Mouse (Mus musculus) stomach, postnatal 0 days (tissue): ENCODE data around the gene Kcnj4. TPM values are rescaled to one million over a fixed set of nuclear protein-coding genes. Genes with fewer than 3 reads are reported as not detected.

Experiments
- ATAC-seq: fragments of 200-750 bp; cut with Nextera tagmentation; 2 replicates; pipeline ENCODE4 v1.8.0; 2017; ENCODE audit not compliant: low FRiP score, low TSS enrichment
- DNase-seq: peaks from one replicate; pipeline ENCODE4 v3.0.0-alpha.2; 2016; ENCODE audit warnings: low spot score
- H3K27ac ChIP-seq: fragments of 300-500 bp; sonication (generic); replicated peaks from 2 replicates; pipeline ENCODE4 v1.5.1; 2014; ENCODE audit warnings: mild to moderate bottlenecking, control low read depth
- H3K27me3 ChIP-seq: fragments of 300-500 bp; sonication (generic); 2 replicates; pipeline ENCODE4 v1.6.1; 2014; ENCODE audit warnings: low read length; ENCODE audit not compliant: control insufficient read depth, insufficient read depth
- H3K36me3 ChIP-seq: fragments of 300-500 bp; sonication (generic); 2 replicates; pipeline ENCODE4 v1.6.1; 2014; ENCODE audit warnings: low read length, mixed read lengths; ENCODE audit not compliant: control insufficient read depth, insufficient read depth
- H3K4me1 ChIP-seq: fragments of 300-500 bp; sonication (generic); replicated peaks from 2 replicates; pipeline ENCODE4 v1.6.1; 2014; ENCODE audit warnings: antibody characterized with exemption; ENCODE audit not compliant: control insufficient read depth, insufficient read depth
- H3K4me2 ChIP-seq: fragments of 300-500 bp; sonication (generic); replicated peaks from 2 replicates; pipeline ENCODE4 v1.6.1; 2014; ENCODE audit warnings: low read depth, mild to moderate bottlenecking, control low read depth, moderate library complexity
- H3K4me3 ChIP-seq: fragments of 300-500 bp; sonication (generic); 2 replicates; pipeline ENCODE4 v1.5.1; 2014; ENCODE audit warnings: low read depth, low read length, control low read depth
- H3K9ac ChIP-seq: fragments of 300-500 bp; sonication (generic); 2 replicates; pipeline ENCODE4 v1.6.1; 2014; ENCODE audit warnings: mild to moderate bottlenecking, low read length, control low read depth, mixed read lengths
- H3K9me3 ChIP-seq: fragments of 300-500 bp; sonication (generic); 2 replicates; pipeline ENCODE4 v1.6.1; 2016; ENCODE audit warnings: low read length; ENCODE audit not compliant: control insufficient read depth
- CTCF ChIP-seq: IDR thresholded peaks from 2 replicates; pipeline ENCODE4 v1.5.1; 2016; ENCODE audit warnings: antibody characterized with exemption, low read depth, mild to moderate bottlenecking, moderate library complexity
- EP300 ChIP-seq: optimal IDR thresholded peaks from 2 replicates; pipeline ENCODE3; 2016; ENCODE audit warnings: antibody characterized with exemption
- WGBS: fragments of 180-500 bp; shearing (Covaris S2); extraction: QIAGEN DNeasy Blood & Tissue Kit; methylation state at CpG from one replicate; pipeline ENCODE4 v1.1.7; 2014; 5-methylcytosine and 5-hydroxymethylcytosine counted together
- polyA plus RNA-seq: library from polyadenylated mRNA; unstranded; fragments of >200 nt; fragmentation: Nextera tagmentation; extraction: Ambion mirVana; gene quantifications from 2 replicates; pipeline ENCODE4 v1.2.1, GENCODE M21; 2015

The Kcnj4 gene
- polyA plus RNA-seq, 1 experiment from 2014 or later = not detected

DNA sequence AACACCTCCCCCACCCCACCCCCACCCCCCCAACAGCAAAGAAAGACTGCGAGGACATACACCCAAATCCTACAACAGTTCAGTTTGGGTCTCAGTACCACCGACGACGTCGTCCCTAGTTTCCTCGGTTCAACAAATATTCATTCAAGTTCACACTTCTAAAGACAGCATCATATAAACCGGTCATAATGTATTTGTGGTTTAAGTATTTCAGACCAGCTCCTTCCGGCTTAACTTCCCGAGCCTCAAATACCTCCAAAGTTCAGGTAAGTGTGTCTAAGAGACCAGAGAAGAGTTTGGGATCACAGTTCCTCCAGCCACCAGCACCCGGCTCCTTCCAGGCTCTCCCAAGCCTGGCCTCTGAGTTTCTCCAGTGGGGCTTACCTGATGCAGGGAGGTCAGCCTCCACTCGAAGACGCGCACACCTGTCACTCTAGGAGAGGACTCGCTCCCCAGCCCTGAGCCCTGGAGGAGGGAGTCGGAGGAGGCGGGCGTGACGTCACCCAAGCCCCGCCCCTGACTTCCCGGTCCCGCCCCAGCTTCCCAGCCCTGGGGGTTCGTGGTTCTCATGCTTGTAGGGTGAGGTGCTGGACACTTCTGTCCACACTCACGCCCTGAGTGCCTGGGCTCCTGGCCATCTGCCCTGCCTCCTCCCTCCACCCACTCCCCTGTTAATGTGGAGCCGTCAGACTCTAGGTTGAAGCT lies 49.8 kb downstream of the Kcnj4 start, which contains the start of gene Csnk1e:
TSS of gene Csnk1e (minus strand) at position 461 of the 705 bp plus-strand sequence.
- Histone ChIP-seq H3K9me3 (no peaks in the 10 kb centered on the region), H3K4me3 (peak within 1 kb of the TSS; percentile 30), H3K4me2 (peak within 1 kb of the TSS; percentile 66), H3K9ac (peak within 1 kb of the TSS; percentile 43), H3K27ac (peak within 1 kb of the TSS; percentile 13; the same call in 1 of the 2 replicates), H3K27me3 (no peaks in the 10 kb centered on the region), H3K36me3 (no peaks in the 10 kb centered on the region), H3K4me1 (0 out of 2 replicates have a peak, but pooled peaks cover 6% of the 10 kb centered on the region)
- 2% methylated on average over 24 of the region's 24 CpGs for WGBS
- peak; percentile 86 for ATAC-seq
- TF ChIP-seq EP300 = no peak
- TF ChIP-seq CTCF = no peak
- peak; percentile 88 for DNase-seq

DNA sequence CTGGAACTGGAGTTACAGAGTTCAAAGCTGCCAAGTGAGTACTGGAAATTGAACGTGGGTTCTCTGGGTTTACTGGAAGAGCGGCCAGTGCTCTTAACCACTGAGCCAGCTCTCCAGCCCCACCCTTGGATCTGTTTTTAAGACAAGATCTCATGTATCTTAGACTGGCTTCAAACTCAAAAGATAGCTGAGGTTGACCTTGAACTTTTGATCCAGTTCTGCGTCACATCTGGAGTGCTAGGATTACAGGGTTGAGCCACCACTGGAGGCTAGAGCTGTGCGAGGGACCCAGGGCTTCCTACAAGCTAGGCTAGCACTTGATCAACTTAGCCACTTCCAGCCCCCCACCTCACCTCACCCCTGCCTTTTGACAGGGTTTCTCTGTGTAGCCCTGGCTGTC lies 51.2 kb downstream of the Kcnj4 start:
- Histone ChIP-seq H3K27ac (no peak overlapping the region), H3K9me3 (no peaks in the 10 kb centered on the region), H3K27me3 (no peaks in the 10 kb centered on the region), H3K4me1 (0 out of 2 replicates have a peak, but pooled peaks cover 6% of the 10 kb centered on the region), H3K4me3 (no peak overlapping the region), H3K9ac (no peak overlapping the region), H3K4me2 (no peak overlapping the region), H3K36me3 (no peaks in the 10 kb centered on the region)
- TF ChIP-seq CTCF (no peak), EP300 (no peak)
- DNase-seq = no peak
- 75% methylated on average over 4 of the region's 4 CpGs for WGBS
- no peak for ATAC-seq

GRCm38 (mm10) chr15:79448041-79448440 lies 57.0 kb downstream of the Kcnj4 start:
- TF ChIP-seq CTCF = no peak
- no peak for TF ChIP-seq EP300
- H3K9ac ChIP-seq = no peak overlapping the region
- no peaks in the 10 kb centered on the region for H3K36me3 ChIP-seq
- no peaks in the 10 kb centered on the region for H3K9me3 ChIP-seq
- H3K4me2 ChIP-seq = no peak overlapping the region
- DNase-seq = no peak
- H3K4me1 ChIP-seq = no peaks in the 10 kb centered on the region
- H3K27me3 ChIP-seq = no peaks in the 10 kb centered on the region
- ATAC-seq = no peak
- no peak overlapping the region for H3K4me3 ChIP-seq
- 92% methylated on average over 3 of the region's 3 CpGs for WGBS
- no peak overlapping the region for H3K27ac ChIP-seq

DNA sequence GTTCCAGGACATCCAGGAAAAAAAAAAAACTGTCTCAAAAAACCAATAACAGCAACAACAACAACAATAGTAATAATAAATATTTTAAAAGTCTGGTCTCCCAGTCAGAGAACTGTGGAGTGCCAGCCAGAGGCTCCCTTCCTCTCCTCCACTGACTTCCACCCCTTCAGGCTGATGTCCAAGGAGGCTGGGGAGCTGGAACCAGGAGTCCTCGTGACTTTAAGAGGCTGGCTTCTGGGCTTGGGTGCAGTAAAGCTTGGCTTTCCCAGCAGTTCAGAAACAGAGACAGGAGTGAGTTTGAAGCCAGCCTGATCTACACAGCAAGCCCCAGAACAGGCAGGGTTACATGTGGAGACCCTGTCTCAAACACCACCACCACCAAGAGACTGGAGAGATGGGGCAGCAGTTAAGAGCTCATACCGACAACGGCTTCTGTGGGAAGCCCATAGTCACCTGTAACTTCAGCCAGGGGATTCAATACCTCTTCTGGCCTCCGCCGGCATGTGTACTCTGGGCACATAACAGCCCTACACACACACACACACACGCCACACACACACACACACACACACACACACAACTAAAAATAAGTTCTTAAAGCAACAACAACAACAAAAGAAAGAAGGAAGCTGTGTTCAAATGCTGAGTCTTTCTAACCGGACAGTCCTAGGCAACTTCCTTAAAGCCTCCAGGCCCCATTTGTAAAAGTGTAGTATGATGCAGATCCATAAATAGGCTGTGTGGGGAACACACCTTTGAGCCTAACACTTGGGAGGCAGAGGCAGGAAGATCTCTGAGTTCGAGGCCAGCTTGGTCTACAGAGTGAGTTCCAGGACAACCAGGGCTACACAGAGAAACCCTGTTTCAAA lies 59.0 kb downstream of the Kcnj4 start:
- Histone ChIP-seq H3K9ac (no peak overlapping the region), H3K27me3 (no peaks in the 10 kb centered on the region), H3K27ac (no peak overlapping the region), H3K9me3 (no peaks in the 10 kb centered on the region), H3K36me3 (no peaks in the 10 kb centered on the region), H3K4me1 (no peaks in the 10 kb centered on the region), H3K4me3 (no peak overlapping the region), H3K4me2 (no peak overlapping the region)
- ATAC-seq = no peak
- TF ChIP-seq CTCF (no peak), EP300 (no peak)
- no peak for DNase-seq
- 79% methylated on average over 8 of the region's 8 CpGs for WGBS

- Histone ChIP-seq H3K9me3 (no peaks in the 10 kb centered on the region), H3K27ac (0 out of 2 replicates have a peak overlapping the region, but pooled peaks have one; percentile 8), H3K9ac (no peak overlapping the region), H3K27me3 (no peaks in the 10 kb centered on the region), H3K4me1 (peaks cover 2% of the 10 kb centered on the region), H3K4me2 (no peak overlapping the region), H3K36me3 (no peaks in the 10 kb centered on the region), H3K4me3 (no peak overlapping the region)
- ATAC-seq = no peak
- DNase-seq = no peak
- TF ChIP-seq EP300 (no peak), CTCF (no peak)
- WGBS = 64% methylated on average over 7 of the region's 7 CpGs
Measured at GRCm38 (mm10) chr15:79443856-79444410, 61.1 kb downstream of the Kcnj4 start.
